Mouse (Mus musculus): ENCODE data around the gene Tstd1. TPM values are rescaled to one million over a fixed set of nuclear protein-coding genes. Genes with fewer than 3 reads are reported as not detected.

Gene Tstd1
- total and polyA plus RNA-seq, 3 experiments, result 1.3 to 3.1 (median 1.8) TPM

GRCm38 (mm10) chr1:171390101-171390500 is 28.6 kb upstream of the Tstd1 start:
- H3K27me3 ChIP-seq (ENCODE audit: control insufficient read depth, insufficient read depth, low read length), result no peaks in the 10 kb centered on the region
- H3K4me1 ChIP-seq (ENCODE audit: control insufficient read depth, insufficient read depth, low read length), result no peaks in the 10 kb centered on the region
- no peaks in the 10 kb centered on the region for H3K36me3 ChIP-seq (ENCODE audit: control insufficient read depth, insufficient read depth, low read length)
- TF ChIP-seq EP300 (IDR thresholded peaks at IDR 0.05; ENCODE audit: insufficient read depth, low read depth, low read length), result no peak
- TF ChIP-seq CTCF (IDR thresholded peaks at IDR 0.05), result no peak
- no peak for TF ChIP-seq POLR2A (IDR thresholded peaks at IDR 0.05; ENCODE audit: insufficient read depth, low read depth, low read length)
- no peak overlapping the region for H3K27ac ChIP-seq
- DNase-seq, result peak in 1 of 2 experiments; percentile 78
- intact Hi-C loops (cut with DNase I), result no loop called here
- no peak overlapping the region for H3K9ac ChIP-seq (ENCODE audit: low read depth, low read length)
- 78% methylated on average over 4 of the region's 4 CpGs for WGBS
- H3K79me2 ChIP-seq (replicated peaks; ENCODE audit: control insufficient read depth, insufficient read depth, low read length), result no peaks in the 10 kb centered on the region
- no peak overlapping the region for H3K4me3 ChIP-seq

- WGBS, result 80% methylated on average over 4 of the region's 4 CpGs
- no peak for DNase-seq
- no peaks in the 10 kb centered on the region for H3K36me3 ChIP-seq (ENCODE audit: control insufficient read depth, insufficient read depth, low read length)
- no peaks in the 10 kb centered on the region for H3K4me1 ChIP-seq (ENCODE audit: control insufficient read depth, insufficient read depth, low read length)
- intact Hi-C loops (cut with DNase I), result no loop called here
- no peaks in the 10 kb centered on the region for H3K79me2 ChIP-seq (replicated peaks; ENCODE audit: control insufficient read depth, insufficient read depth, low read length)
- H3K27ac ChIP-seq, result no peak overlapping the region
- no peaks in the 10 kb centered on the region for H3K27me3 ChIP-seq (ENCODE audit: control insufficient read depth, insufficient read depth, low read length)
- no peak overlapping the region for H3K4me3 ChIP-seq
- H3K9ac ChIP-seq (ENCODE audit: low read depth, low read length), result no peak overlapping the region
- no peak for TF ChIP-seq CTCF (IDR thresholded peaks at IDR 0.05)
- no peak for TF ChIP-seq POLR2A (IDR thresholded peaks at IDR 0.05; ENCODE audit: insufficient read depth, low read depth, low read length)
Measured at GRCm38 (mm10) chr1:171401821-171402220, 16.9 kb upstream of the Tstd1 start.

DNA sequence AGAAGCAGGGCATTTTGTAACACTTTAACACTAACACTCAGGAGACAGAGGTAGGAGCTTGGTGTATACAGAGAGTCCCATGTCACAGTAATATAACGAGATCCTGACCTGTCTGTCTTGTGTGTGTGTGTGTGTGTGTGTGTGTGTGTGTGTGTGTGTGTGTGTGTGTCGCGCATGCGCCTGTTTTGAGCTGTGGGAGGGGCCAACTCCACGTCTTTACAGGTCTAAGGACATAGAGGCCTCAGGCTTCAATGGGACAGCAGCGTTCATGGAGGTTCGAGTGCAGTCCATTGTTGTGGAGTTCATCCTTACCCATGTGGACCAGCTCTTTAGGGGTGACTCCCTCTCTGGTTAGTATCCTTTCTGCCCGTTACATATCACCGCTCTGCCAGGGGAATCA is 15.7 kb upstream of the Tstd1 start:
- DNase-seq, result no peak
- no peaks in the 10 kb centered on the region for H3K36me3 ChIP-seq (ENCODE audit: control insufficient read depth, insufficient read depth, low read length)
- H3K27me3 ChIP-seq (ENCODE audit: control insufficient read depth, insufficient read depth, low read length), result no peaks in the 10 kb centered on the region
- no peak overlapping the region for H3K9ac ChIP-seq (ENCODE audit: low read depth, low read length)
- 84% methylated on average over 9 of the region's 9 CpGs for WGBS
- H3K4me1 ChIP-seq (ENCODE audit: control insufficient read depth, insufficient read depth, low read length), result no peaks in the 10 kb centered on the region
- no peaks in the 10 kb centered on the region for H3K79me2 ChIP-seq (replicated peaks; ENCODE audit: control insufficient read depth, insufficient read depth, low read length)
- no peak overlapping the region for H3K4me3 ChIP-seq
- H3K27ac ChIP-seq, result no peak overlapping the region
- TF ChIP-seq CTCF (IDR thresholded peaks at IDR 0.05) (no peak), POLR2A (IDR thresholded peaks at IDR 0.05; ENCODE audit: insufficient read depth, low read depth, low read length) (no peak), EP300 (IDR thresholded peaks at IDR 0.05; ENCODE audit: insufficient read depth, low read depth, low read length) (no peak)
- intact Hi-C loops (cut with DNase I), result no loop called here

DNA sequence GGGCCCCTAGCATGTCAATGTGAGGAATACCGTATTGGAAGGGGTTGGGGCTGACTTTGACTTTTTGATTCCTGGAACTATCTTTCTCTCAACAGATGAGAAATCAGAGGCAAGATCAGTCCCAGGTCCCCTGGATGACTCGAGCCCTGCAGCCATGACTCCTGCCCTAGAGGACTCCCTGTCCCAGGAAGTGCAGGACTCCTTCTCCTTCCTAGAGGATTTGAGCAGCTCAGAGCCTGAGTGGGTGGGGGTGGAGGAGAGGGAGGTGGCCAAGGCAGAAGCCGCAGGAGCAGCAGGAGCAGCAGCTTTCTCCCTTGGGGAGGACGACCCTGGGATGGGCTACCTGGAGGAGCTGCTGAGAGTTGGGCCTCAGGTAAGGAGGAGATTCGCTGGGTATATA is 11.4 kb upstream of the Tstd1 start:
- intact Hi-C loops (cut with DNase I), result loop anchor here (5.0 kb wide), 1 partner anchor 45 kb away; the partner anchor contains the start of gene Klhdc9
- no peak for TF ChIP-seq CTCF (IDR thresholded peaks at IDR 0.05)
- TF ChIP-seq EP300 (IDR thresholded peaks at IDR 0.05; ENCODE audit: insufficient read depth, low read depth, low read length), result no peak
- no peak for TF ChIP-seq POLR2A (IDR thresholded peaks at IDR 0.05; ENCODE audit: insufficient read depth, low read depth, low read length)
- DNase-seq, result no peak
- H3K27ac ChIP-seq, result no peak overlapping the region
- H3K4me3 ChIP-seq, result no peak overlapping the region
- H3K79me2 ChIP-seq (replicated peaks; ENCODE audit: control insufficient read depth, insufficient read depth, low read length), result no peaks in the 10 kb centered on the region
- H3K36me3 ChIP-seq (ENCODE audit: control insufficient read depth, insufficient read depth, low read length), result no peaks in the 10 kb centered on the region
- H3K9ac ChIP-seq (ENCODE audit: low read depth, low read length), result no peak overlapping the region
- WGBS, result 72% methylated on average over 5 of the region's 5 CpGs
- H3K27me3 ChIP-seq (ENCODE audit: control insufficient read depth, insufficient read depth, low read length), result no peaks in the 10 kb centered on the region
- H3K4me1 ChIP-seq (ENCODE audit: control insufficient read depth, insufficient read depth, low read length), result no peaks in the 10 kb centered on the region

DNA sequence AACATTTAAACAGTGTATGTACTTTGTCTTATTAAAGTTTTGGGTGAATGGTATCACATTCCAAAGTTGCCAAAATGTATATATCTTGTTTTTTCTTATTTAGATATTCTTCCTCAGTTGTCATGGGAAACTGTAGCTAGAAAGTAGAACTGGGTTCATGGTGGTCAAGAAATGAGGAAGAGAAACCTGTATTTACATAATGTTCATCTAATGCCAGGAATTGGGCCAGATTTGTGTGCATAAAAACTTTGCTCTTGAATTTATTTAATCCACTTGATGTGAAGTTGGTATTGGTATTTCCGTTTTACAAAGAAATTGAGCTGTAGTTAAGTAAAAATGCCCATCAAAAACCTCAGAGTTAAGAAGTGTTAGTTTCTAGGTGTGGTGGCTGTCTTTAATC is 8.4 kb upstream of the Tstd1 start:
- intact Hi-C loops (cut with DNase I), result loop anchor here (2.0 to 5.0 kb wide), 2 partner anchors 42 to 121 kb away; no protein-coding TSS in a partner anchor
- Histone ChIP-seq H3K36me3 (ENCODE audit: control insufficient read depth, insufficient read depth, low read length) (no peaks in the 10 kb centered on the region), H3K4me1 (ENCODE audit: control insufficient read depth, insufficient read depth, low read length) (peaks cover 4% of the 10 kb centered on the region), H3K79me2 (replicated peaks; ENCODE audit: control insufficient read depth, insufficient read depth, low read length) (peaks cover 2% of the 10 kb centered on the region; the same call in 1 of the 2 replicates), H3K27me3 (ENCODE audit: control insufficient read depth, insufficient read depth, low read length) (no peaks in the 10 kb centered on the region), H3K4me3 (no peak overlapping the region), H3K9ac (ENCODE audit: low read depth, low read length) (no peak overlapping the region), H3K27ac (no peak overlapping the region)
- no peak for DNase-seq
- TF ChIP-seq EP300 (IDR thresholded peaks at IDR 0.05; ENCODE audit: insufficient read depth, low read depth, low read length) (no peak), POLR2A (IDR thresholded peaks at IDR 0.05; ENCODE audit: insufficient read depth, low read depth, low read length) (no peak), CTCF (IDR thresholded peaks at IDR 0.05) (no peak)
- WGBS, result 89% methylated on average over 1 of the region's 1 CpGs

GRCm38 (mm10) chr1:171410947-171411484 is 7.7 kb upstream of the Tstd1 start, which contains the start of gene Usf1:
TSS of gene Usf1 (plus strand) at chr1:171411313.
- intact Hi-C loops (cut with DNase I), result loop anchor here (1.0 to 5.0 kb wide), 3 partner anchors 41 to 122 kb away; partner anchors contain the start of gene Dedd
- Histone ChIP-seq H3K4me1 (ENCODE audit: control insufficient read depth, insufficient read depth, low read length) (peaks cover 4% of the 10 kb centered on the region), H3K36me3 (ENCODE audit: control insufficient read depth, insufficient read depth, low read length) (no peaks in the 10 kb centered on the region), H3K4me3 (peak within 1 kb of the TSS; percentile 89), H3K27ac (peak within 1 kb of the TSS; percentile 95), H3K27me3 (ENCODE audit: control insufficient read depth, insufficient read depth, low read length) (no peaks in the 10 kb centered on the region), H3K79me2 (replicated peaks; ENCODE audit: control insufficient read depth, insufficient read depth, low read length) (peaks cover 2% of the 10 kb centered on the region; the same call in 1 of the 2 replicates), H3K9ac (ENCODE audit: low read depth, low read length) (peak within 1 kb of the TSS; percentile 98)
- TF ChIP-seq EP300 (IDR thresholded peaks at IDR 0.05; ENCODE audit: insufficient read depth, low read depth, low read length) (peak; percentile 59; the same call in 1 of the 2 replicates), CTCF (IDR thresholded peaks at IDR 0.05) (peak; percentile 8; the same call in 1 of the 2 replicates), POLR2A (IDR thresholded peaks at IDR 0.05; ENCODE audit: insufficient read depth, low read depth, low read length) (peak; percentile 82)
- DNase-seq, result peak; percentile 96
- under 1% methylated on average over 36 of the region's 36 CpGs for WGBS
